Mouse (Mus musculus) embryonic fibroblast, embryonic 13.5 days (primary cell): ENCODE results near the gene Mpig6b.

ENCODE experiments used
- CTCF ChIP-seq: IDR thresholded peaks from 2 replicates; pipeline ENCODE4 v1.5.1; 2011; ENCODE audit warnings: mild to moderate bottlenecking, control low read depth, low read length, moderate library complexity, borderline replicate concordance; ENCODE audit not compliant: insufficient read depth
- POLR2A ChIP-seq: IDR thresholded peaks from 2 replicates; pipeline ENCODE4 v1.6.1; 2011; ENCODE audit warnings: low read depth, mild to moderate bottlenecking, control low read depth, low read length, moderate library complexity

GRCm38 (mm10) chr17:35077786-35078233 lies 11.8 kb upstream of the Mpig6b start, which contains the start of gene Ly6g6d:
- TF ChIP-seq CTCF (peak; percentile 37; the same call in 1 of the 2 replicates), POLR2A (no peak)
